Mouse (Mus musculus) spleen, embryonic (tissue): ENCODE measurements around the gene Arf5.

Experiments
- CTCF ChIA-PET: fragments of 350-600 bp; sonication (Branson Sonifier 250); formaldehyde crosslinking; loops from one replicate; lab custom pipeline; 2022; lab: Charles Lee

Arf5 gene

DNA sequence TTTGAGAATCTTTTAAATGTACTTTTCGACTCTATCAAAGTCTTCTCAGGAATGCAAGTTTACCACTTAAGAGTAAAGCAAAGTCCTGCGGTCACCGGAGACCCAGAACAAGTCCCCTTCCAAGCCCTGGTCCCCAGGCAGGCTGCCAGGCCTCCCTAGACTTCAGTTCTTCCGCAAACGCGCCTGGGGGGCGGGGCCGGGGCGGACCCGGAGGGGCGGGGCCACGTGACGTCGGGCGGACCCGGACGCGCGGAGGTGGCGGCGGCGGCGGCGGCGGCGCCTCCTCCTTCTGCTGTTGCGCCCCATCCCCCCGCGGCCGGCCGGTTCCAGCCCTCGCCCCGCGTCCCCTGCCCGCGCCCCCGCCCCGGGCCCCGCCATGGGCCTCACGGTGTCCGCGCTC is at the start of gene Arf5:
Arf5 (plus strand) TSS at position 248 of the 400 bp plus-strand sequence.
- CTCF ChIA-PET = interaction anchor here (0.5 kb wide), 1 partner anchor 39 kb away, joined by 3 read pairs; no protein-coding TSS in a partner anchor

DNA sequence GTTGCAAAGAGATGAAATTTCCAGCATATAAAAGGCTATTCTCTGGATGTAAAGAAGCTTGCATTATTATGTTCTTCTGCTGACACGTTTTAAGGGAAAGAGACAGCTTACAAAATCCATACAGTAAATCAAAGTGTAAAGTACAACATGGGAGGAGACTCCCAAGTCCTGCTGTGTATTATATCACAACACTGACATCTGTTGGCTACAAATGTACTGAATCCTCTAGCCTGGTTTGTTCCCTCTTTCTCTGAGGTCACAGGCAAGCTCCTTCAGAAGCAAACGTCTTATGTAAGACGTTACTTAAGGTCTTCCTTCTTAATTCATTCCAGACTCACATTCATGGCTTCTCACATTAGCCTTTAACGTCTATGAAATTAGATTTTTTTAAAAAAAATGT is 41.4 kb upstream of the Arf5 start:
- CTCF ChIA-PET = no interaction called here

DNA sequence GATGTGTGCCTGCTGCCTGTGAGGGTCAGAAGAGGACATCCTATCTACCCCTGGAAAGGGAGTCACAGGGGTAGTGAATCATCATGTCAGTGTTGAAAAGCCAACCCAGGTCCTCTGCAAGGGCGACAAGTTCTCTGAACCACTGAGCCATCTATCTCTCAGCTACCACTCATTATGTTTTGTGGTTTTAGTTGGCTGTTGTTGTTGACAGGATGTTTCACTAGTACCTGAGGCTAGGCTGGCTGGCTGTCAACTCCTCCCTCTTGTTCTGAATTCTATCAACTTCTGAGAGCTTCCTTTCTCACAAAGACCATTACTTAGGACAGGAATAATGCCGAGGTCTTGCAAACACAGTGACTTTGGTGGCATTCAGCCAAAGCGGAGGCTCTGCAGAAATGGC is 38.2 kb upstream of the Arf5 start:
- CTCF ChIA-PET = no interaction called here

DNA sequence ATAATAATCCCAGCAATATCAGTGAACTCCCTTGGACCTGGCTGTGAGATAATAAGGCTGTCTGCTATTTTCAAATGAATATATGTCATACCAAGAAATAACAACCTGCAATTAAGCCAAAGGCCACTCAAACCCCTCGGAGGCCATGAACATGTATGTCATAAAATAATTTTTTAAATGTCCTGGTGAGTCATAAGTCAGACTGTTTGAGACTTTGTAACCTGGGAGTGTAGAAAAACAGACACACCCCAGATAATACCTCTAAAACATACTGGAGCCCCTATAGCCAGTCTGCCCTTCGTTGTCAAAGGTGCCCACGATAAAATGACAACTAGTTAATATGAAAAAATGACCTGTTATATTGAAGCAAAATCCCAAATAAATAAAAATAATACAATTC is 34.3 kb upstream of the Arf5 start:
- CTCF ChIA-PET = no interaction called here

DNA sequence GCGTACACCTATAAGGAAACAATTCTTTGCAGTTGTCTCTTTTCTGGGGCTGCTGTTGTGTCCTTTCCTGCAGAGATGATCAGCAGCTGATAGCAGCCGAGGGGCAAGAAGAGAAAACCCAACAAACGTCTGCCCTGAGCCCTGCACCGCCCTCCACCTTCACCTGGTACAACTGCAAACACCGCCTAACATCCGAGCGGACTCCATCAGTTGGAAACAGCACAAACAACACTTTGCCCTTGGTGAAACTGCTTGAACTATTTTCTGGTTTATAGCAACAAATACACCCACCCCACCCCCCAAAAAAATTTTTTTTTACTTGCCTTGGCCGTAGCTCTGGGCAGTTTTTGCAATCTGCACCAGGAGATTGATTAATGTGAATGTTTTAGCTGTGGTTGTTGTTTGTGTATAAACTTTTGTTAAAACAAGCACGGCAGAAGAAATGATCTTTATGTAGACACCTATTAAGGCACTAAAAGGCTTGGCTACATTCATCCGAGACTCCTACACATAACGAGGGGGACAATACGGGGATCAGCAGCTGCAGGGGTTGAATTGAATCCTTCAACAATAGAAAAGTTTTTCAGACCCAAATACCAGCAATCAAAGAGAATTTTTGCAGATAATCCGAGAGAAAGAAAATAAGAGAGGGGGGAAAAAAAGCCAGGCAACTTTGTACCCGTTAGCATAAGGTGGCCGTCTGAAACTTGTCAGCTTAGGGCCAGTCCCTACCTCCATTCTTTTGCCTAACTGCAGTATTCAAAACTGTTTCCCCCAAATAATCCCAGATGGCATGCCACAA is 27.1 kb upstream of the Arf5 start:
- CTCF ChIA-PET = interaction anchor here (0.6 kb wide), 1 partner anchor 765 kb away, joined by 5 read pairs; no protein-coding TSS in a partner anchor

DNA sequence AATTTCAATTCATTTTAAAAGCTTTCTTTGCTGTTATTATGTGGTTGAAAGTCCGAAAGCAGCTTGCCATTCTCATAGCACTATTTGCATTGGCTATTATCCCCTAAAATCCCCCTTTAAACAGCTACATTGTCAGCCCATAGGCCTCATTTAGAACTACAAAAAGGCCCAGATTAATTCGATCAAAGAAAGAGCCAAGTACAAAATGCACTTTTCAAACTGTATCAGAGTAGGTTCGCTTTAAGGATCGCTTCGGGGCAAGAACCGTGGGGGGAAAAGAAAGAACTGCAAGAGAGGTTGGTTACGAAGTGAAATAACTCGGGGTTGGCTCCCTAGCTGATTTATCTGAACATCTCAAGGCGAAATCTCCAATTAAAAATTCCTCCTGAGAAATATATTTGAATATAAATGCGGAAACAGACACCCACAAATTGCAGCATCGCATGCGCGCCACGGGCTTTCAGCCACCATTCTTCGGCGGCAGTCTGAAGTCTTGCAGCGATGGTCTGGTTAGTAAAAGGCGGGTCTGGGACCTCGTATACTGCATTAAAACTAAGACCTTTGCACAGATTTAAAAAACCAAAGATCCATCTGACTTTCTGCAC is 26.4 kb upstream of the Arf5 start:
- CTCF ChIA-PET = interaction anchor here (0.6 kb wide), 1 partner anchor 764 kb away, joined by 5 read pairs; no protein-coding TSS in a partner anchor

DNA sequence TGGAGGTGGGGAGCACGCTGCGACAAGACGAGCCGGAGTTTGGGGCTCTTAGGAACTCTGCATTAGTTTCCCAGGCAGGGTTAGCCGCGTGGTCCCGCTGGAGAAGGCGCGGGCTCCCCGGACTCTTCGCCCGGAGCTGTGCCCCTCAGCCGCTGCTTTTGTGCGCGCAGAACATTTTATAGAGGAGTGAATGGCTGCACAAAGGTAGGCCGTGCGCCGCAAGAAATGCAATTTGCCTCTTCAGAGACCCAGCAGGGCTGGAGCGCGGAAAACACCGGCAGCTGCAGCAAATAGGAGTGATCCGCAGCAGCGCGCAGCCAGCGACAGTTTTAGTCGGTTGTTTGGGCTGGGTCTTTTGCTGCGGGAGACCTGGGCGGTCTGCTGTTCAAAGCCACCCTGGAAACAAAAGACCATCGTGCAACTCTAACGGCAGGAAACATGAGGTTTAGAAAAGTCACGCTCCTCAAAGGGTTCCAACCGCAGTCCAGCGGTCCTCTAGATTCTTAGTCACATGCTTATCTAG is 25.6 kb upstream of the Arf5 start, which contains the start of gene Zfp800:
Zfp800 (minus strand) TSS at position 325 of the 523 bp plus-strand sequence.
- CTCF ChIA-PET = no interaction called here

DNA sequence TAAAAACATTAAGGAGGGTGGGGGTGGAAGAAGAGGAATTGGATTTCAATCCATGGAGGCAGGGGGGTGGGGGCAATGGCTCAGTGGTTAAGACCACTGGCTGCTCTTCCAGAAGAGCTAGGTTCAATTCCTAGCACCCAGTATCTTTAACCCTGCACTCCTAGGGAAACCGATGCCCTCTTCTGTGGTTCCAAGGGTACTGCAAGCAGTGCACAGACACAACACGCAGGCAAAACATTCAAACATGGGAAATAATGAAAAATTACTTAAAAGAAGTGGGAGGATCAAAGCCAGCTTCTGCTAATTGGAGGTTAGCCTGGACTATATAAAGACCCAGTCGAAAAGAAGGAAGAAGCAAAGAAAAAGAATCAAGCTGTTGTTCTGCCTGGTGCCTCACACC is 24.6 kb upstream of the Arf5 start:
- CTCF ChIA-PET = no interaction called here

DNA sequence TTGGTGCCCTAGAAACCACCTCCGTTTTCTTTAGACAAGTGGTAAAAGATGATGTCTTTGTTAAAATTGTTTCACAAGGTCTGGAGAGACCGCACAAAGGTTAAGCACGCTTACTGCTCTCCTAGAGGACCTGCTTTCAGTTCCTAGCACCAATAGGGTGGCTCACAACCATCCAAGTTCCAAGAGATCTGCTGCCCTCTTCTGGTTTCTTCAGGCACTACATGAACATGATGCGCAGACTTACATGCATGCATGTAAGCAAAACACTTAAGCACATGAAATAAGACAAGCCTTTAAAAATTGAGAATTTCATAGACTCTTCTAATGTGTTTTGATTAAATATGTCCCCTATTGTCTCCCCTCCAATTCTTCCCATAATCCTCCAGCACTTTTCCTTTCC is 23.6 kb upstream of the Arf5 start:
- CTCF ChIA-PET = no interaction called here

DNA sequence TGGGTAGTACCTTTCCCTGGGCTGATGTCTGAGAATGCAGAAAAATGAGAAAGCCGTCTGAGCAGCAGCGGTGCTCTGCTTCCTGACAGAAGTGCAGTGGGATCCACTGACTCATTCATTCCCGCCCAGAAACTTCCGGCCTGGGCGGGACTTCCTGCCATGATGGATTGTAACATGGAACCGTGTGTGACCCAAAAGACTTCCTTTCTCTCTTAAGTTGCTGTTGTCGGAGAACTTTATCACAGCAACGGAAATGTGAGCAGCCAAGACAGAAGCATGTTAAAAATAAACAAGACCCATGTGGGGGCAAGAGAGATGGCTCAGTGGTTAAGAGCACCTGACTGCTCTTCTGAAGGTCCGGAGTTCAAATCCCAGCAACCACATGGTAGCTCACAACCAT is 13.3 kb upstream of the Arf5 start:
- CTCF ChIA-PET = interaction anchor here (0.6 kb wide), 2 partner anchors 58 to 417 kb away, joined by 3 read pairs; no protein-coding TSS in a partner anchor

DNA sequence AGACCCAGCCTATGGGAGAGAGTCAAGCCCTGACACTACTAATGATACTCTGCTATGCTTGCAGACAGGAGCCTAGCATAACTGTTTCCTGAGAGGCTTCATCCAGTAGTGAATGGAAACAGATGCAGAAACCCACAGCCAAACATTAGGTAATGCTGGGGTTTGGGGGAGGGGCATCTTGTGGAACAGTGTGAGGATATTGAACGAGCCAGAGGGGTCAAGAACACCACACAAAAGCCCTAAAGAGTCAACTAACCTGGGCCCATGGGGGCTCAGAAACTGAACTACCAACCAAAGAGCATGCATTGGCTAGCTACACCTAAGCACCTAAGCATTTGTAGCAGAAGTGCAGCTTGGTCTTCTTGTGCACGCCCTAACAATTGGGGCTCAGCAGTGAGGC is 12.1 kb upstream of the Arf5 start:
- CTCF ChIA-PET = no interaction called here

DNA sequence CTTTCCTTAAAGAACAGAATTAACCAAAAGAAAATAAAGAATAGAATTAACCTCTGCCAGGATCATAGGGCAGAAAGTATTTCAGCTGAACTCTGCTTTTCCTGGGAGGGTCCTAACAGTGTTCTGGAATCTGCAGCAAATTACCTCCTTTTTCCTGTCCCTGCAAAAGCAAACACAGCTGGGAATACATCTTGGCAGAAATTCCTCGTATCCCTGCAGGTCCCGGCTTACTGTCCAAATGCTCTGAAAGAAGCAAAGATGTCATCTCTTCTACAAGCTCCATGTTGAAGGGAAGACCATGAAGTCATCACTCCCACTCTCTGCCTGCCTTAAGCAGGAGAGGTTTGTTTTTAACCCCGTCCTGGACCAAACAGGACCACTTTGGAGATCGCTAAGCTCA is 6.4 kb upstream of the Arf5 start:
- CTCF ChIA-PET = no interaction called here

DNA sequence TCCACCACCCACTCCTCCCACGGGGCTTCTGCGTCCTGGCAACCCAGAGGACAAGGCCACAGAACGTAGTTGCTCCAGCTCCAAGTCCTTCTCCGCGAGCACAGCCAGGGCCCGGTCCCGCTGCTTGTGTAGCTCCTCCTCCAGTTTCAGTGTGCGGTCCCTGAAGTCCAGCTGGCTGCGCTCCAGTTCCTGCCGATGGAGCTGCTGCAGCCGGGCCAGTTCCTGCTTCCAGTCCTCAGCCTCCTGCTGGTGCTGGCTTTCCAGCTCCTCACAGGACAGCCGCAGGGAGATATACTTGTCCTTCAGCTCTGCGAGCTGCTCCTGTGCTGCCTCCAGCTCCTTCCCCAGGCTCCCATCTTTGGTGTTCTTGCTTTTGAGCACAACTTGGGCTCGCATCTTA is 4.9 kb upstream of the Arf5 start:
- CTCF ChIA-PET = no interaction called here

DNA sequence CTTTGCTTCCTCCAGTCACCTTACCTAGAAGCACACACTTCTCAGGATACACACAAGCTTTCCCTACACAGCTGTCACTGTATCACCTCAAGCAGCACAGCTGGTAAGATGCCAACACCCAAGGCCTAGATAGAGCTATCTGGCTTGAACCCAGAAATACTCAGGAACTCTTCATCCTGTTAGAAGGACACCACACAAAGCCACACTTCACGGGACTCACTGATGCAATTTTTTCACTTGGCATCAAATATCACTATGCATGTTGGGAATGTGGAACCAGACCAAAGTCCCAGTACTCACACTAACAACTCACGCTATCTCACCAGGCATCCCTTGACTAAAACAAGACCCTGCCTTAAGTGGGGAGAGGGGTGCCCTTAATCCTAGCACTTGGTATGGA is 3.7 kb upstream of the Arf5 start:
- CTCF ChIA-PET = no interaction called here

DNA sequence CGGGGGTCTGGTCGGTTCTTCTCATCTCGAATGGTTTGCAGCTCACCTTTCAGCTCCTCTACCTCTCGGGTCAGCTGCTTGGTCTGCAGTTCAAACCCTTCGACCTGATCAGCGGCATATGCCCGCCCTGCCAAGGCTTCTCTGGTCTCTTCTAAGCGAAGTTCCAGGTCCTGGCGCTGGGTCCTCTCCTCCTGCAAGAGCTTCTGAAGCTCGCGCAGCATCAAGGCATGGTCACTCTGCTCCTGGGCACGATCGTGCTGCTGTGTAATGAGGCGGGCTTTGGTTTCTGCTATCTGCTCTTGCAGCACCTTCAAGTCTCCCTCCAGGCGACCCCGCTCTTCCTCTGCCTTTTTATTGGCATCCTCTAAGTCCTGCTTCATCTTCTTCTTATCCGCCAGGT is 3.0 kb upstream of the Arf5 start:
- CTCF ChIA-PET = no interaction called here

DNA sequence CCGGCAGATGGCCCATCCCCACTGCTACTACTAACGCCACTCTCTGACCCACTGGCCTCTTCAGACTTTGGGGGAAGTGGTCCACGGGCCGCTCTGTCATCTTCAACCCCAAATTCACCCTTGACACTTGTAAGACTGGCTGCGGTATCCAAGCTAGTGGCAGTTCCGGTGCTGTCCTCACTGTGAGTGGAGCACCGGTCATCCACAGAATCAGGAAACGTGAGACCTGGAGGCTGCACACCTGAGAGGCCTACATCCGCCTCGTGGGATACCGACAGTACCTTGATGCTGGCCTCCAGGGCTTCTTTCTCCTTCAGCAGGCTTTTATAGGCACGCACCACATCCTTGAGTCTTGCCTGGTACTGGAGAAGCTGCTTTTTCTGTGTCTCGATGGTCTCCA is 2.5 kb upstream of the Arf5 start:
- CTCF ChIA-PET = interaction anchor here (2.0 kb wide), 1 partner anchor 39 kb away, joined by 6 read pairs; no protein-coding TSS in a partner anchor

DNA sequence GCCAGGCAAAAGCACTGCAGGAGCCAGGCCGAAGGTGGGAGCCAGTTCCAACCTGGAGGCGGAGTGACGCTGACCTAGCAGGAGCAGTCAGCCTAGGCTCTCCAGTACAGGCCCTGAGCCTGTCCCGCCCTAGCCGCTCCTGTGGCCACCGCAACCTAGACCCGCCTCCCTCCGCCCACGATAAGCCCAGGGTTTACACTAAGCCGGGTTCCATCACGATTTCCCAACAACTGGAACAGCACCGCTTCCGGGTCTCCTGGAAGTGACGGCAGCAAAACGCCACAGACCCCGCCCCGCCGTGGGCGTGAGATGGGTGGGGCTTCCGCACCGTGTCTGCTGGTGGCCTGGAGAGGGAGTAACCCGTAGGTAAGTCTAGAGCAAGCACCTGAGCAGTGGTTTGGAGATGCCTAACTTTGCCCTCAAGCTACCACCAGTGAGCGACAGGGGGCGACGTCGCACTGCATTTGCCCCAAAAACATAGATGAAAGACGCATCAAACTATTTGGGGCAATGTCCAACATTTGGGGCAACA is 1.8 kb upstream of the Arf5 start:
- CTCF ChIA-PET = interaction anchor here (2.0 kb wide), 1 partner anchor 39 kb away, joined by 6 read pairs; no protein-coding TSS in a partner anchor

DNA sequence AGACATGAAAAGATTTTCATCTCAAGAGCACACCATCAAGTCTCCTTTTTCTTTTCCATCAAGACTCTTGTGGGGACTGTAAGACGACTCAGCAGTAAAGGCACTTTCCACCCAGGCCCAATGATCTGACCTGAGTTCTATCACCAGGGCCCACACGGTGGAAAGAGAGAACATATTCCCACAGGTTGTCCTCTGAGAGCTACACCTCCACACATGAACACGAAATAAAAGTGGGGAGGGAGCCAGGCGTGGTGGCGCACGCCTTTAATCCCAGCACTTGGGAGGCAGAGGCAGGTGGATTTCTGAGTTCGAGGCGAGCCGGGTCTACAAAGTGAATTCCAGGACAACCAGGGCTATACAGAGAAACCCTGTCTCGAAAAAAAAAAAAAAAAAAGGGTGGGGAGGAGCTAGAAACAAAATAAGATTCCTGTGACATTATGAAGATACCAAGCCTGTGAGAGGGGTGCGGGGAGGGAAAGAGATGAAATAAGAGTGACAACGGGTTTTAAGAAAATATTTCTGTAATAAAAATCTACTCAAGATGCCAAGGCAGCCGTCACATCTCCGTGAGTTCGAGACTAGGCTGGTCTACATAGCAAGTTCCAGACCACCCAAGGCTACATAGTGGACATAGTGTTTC is 589 bp upstream of the Arf5 start:
- CTCF ChIA-PET = interaction anchor here (0.5 to 2.0 kb wide), 2 partner anchors 38 to 40 kb away, joined by 3 to 6 read pairs; no protein-coding TSS in a partner anchor

DNA sequence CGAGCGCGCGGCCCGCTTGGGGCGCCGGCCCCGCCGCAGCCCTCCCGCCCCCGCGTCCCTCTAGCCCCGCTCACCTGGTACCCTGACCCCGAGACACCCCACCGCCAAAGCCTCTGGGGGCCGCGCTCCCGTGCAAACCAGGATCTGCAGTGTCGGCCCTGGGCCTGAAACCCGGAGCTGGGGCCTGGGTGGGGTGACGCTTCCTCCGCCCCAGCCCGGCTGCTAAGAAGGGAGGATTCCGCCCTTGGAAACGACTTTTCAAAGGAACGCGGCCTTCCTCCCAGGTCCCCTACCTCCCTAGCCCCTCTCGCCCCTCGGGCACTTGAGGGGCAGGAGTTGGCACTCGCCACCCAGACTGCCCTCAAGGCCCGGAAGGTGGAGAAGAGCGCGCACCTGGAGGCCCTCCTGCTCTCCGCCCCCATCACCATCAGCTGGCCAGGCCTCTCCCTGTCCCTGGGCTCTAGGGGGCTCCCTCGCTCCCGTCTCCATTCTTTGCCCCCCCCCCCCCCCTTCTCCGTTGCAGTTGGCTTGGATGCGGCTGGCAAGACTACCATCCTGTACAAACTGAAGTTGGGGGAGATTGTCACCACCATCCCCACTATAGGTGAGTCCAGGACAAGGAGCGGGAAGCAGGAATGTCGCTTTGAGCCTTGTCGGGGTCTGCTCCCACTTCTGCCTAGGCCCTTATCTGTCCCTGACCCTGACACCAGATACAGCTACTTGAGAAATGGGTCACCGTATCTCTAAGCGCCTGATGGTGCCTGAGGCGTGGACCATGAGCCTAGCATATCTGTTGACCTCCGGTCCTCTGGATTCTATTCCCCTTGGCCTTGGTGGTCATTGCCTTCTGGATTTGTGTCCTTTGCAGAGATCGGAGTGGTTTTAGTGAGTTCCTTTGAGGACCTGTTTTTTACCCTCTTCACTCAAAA is 671 bp downstream of the Arf5 start:
- CTCF ChIA-PET = interaction anchor here (0.6 kb wide), 1 partner anchor 465 kb away, joined by 3 read pairs; no protein-coding TSS in a partner anchor

DNA sequence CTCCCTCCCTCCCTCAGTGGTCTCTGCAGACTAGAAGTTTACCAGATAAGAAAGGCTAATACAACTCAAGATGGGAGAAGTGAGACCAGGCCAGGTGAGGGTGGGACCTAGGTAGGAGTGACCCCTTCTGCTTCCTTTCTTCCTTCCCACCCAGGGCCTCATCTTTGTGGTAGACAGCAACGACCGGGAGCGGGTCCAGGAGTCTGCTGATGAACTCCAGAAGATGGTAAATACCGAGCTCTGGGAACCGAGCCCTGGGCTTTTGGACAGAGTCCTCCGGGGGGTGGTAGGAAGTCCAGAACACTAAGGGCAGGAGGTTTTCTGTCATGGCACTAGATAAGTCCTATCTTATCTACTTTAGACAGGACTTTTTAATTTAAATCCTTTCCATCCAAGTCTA is 1.7 kb downstream of the Arf5 start:
- CTCF ChIA-PET = no interaction called here
